Mouse (Mus musculus): ENCODE measurements around the gene Sept11.

Gene Sept11

GRCm38 (mm10) chr5:93092857-93093622 lies at the start of gene Sept11:
Gene Sept11 (plus strand): TSS chr5:93093437.
- peak; percentile 96 for DNase-seq

DNA sequence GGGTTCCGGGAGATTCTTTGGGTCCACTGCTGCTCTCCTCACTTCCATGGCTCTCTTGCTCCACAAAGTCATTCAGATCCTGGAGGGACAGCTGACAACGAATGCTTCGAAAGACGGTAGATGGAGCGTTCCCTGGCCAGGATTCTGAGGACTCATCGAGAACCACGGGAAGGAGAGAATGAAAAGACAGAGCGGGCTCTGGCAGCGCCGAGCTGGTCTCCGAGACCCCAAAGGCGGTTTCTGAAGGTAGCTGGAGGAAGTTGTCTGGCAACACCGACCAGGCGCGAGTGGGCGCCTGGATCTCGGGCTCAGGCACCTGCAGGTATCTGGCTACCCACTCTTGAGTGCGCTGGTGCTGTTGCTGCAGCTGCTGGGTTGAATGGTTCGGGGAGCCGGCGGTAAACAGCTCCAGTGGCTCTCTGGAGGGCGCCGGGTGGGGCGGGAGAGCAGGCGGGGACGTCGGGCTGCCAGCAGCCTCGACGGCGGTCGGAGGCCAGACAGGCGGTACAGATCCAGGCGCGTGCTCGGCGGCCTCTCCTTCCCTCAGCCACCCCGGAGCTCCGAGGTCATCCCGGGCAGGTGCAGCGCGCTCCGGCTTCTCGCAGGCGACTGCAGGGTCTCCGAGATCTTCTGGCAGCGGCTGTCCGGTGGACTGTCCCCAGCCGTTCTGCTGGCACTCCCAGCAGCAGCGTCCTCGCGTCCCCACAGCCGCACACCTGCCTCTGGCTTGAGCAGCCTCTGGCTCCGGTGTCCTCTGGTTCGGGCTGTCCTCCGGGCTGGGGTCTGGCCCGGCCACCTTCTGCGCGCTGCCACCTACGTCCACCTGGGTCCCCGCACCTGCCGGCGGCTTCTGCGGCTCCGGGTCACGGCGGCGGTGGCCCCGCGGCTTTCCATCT lies 49.3 kb upstream of the Sept11 start:
- DNase-seq, result peak; percentile 33

- peak; percentile 71 for DNase-seq
These were observed 48.5 kb upstream of the Sept11 start, which contains the start of gene Sowahb for GRCm38 (mm10) chr5:93044584-93045370. Gene Sowahb (minus strand): TSS chr5:93045022.

DNA sequence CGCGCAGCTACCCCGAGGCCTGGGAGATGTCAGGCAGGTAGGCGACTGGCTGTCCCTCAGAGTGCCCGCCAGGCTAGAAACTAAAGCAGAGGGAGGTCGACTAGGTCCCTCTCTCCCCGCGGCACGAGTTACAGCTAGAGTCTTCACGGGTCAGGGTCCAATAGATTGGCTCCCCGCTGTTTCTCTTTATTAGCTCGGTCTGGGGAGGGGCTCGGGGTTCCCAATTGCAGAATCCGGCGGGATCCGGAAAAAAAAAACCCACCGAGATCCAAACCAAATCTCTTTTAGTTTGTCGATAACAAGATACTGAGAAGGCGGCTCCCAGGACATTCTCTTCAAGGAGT lies 47.9 kb upstream of the Sept11 start:
- no peak for DNase-seq

- no peak for DNase-seq
These were observed 46.9 kb upstream of the Sept11 start for GRCm38 (mm10) chr5:93046306-93046845.

- DNase-seq, result no peak
These were observed 44.6 kb upstream of the Sept11 start for GRCm38 (mm10) chr5:93048481-93049240.

DNA sequence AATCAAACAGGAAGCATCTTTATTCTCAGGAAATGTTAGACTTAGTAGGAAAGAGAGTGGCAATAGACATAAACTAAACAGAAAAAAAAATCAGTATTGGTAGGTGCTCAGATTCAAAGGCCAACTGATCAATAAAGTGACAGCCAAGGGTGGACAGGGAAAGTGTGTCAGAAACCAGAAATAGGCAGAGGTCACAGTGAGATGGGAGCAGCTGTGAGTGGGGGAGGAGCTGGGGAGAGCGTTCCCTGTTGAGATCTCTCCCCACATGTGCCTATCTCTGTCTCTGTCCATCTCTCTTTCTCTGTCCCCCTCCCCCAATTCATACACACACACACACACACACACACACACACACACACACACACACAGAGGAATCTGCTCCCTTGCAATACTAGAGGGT lies 43.3 kb upstream of the Sept11 start:
- no peak for DNase-seq

GRCm38 (mm10) chr5:93051041-93051440 lies 42.2 kb upstream of the Sept11 start:
- DNase-seq, result no peak

DNA sequence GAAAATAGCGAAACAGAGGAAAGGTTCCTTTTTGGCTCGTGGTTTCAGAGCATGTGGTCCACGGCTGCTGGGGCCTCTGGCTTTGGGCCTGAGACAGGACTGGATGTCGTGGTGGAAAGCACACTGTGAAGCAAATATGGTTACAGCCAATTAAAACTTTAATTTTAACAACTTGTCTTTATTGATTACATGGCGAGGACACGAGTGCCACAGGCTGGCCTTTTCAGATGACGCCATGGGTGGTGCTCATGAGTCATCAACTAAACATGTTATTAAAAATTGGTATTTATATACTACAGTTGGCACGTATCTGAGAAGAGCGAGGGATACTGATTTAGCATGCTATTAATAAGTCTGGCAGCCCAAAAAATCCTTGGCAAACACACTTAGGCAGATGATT lies 41.3 kb upstream of the Sept11 start:
- no peak for DNase-seq

DNA sequence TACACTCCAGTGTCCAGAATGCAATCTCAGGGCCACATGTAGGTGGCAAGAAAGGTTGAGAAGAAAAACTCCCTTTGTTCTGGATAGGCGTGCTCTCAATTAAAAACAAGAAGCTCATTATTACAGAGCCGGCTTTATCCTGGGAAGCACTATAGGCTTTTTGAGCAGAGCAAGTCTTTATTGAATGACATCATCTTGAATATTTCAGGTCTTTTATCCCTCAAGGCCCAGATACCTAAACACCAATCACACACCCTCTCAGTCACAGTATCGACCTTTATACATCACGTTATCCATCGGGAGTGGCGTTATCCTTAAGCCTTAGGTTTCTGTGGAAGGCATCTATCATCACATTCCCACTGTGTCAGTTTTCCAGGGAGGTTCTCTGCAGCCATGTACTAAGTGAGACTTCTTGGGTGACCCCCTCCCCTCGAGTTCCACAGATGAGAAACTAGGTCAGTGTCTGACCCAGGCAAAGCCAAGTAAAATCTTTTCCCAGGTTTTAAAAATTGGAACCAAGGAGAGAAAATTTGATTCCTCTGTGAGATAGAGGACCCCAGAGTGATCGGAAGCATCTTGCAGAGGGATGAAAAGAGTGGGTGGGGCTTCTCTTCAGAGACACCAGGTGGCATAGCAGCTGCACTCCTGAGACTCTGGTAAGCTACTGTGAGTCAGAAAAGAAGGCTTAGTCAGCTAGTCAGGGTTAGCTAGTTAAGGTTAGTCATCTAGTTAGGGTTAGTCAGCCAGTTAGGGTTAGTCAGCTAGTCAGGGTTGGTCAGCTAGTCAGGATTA lies 39.4 kb upstream of the Sept11 start:
- no peak for DNase-seq

GRCm38 (mm10) chr5:93060865-93061264 lies 32.4 kb upstream of the Sept11 start:
- no peak for DNase-seq

- no peak for DNase-seq
These were observed 15.4 kb upstream of the Sept11 start for GRCm38 (mm10) chr5:93077661-93078323.

DNA sequence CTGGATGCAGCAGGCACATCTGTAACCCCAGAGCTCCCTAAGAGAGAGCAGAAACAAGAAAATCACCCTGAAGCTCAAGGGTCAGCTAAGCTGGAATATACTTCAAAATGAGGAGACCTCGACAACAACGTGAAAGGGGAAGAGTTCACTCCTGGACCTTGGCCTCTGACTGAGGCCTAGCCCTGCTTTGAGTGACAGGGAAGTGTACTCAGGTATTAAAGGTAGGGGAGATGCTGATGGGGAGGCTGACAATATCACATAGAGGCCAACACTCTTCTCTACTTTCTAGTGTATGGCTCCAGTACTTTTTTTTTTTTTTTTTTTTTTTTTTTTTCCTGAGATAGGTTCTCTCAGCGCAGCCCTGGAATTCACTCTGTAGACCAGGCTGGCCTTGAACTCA lies 13.6 kb upstream of the Sept11 start:
- no peak for DNase-seq

- no peak for DNase-seq
These were observed 8.1 kb upstream of the Sept11 start for GRCm38 (mm10) chr5:93085015-93085598.

GRCm38 (mm10) chr5:93085900-93086299 lies 7.3 kb upstream of the Sept11 start:
- no peak for DNase-seq

GRCm38 (mm10) chr5:93091266-93091665 lies 2.0 kb upstream of the Sept11 start:
- DNase-seq, result no peak

DNA sequence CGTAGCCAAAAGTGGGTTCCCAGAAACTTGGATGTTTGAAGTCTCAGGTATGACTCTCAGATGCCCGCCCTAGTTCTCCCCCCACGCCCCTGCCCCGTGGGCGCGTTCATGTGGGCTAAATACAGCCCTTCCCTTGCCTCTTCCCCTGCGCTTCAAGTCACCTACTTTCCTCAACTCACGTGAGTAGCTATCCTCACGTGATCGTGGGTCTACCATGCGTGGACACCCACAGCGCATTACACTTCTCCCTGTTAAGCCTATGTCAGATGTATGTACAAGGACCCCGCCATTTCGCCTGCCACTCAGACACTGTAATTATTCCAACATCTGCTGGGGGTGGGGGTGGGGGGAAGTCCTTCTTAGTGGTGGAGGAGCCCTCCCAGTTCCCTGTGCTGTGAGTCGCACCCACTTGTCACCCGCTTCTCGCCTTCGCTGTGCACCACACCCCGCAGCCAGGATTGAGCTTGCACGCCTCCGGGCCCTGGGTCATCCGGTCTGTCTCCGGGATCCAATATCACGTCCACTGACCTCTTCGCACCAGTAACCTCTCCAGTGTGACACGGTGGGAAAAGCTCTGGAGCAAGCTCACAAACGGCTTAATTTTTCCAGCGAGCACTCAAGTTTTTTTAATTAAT lies 973 bp upstream of the Sept11 start:
- DNase-seq, result peak; percentile 64

DNA sequence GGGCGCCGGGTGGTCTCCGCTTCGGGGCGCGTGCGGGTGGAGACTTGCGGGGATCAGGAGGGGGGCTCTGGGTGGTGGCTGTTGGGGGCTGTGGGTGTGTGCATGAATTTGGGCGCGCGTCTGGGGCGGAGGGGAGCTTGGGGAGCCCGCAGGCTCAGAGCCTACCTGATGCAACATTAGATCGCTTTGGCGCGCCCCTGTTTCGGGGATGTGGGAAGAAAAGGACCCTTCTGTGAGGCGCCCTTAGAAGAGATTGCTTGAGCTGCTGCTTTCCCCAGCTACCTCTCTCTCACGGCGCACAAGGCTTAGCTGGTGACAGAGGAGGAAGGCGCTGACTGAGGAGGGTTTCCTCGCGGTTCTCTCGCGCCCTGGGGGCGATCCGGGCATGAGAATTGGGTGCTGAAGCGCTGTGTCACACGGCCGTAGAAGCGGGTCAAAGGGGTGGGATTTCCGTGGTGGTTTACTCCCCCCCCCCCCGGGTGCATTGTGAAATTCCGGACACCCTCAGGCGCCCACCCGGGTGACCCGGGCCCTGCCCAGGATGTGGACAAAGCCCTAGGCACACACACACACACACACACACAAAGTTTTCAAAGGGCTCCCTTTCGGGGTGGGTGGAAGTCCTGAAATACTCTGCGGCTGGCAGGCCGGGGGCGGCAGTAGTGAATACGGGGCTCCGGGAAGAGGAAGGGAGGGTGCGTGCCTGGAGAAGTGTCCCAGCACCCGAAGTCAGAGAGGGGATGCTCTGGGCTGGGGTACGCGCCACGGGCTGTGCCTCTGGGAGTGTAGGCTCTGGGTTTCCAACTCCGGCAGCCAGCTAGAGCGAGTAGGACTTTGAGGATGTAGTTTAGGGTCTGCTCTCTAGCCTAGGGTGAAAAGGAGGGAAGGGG lies 646 bp downstream of the Sept11 start:
- peak; percentile 67 for DNase-seq

DNA sequence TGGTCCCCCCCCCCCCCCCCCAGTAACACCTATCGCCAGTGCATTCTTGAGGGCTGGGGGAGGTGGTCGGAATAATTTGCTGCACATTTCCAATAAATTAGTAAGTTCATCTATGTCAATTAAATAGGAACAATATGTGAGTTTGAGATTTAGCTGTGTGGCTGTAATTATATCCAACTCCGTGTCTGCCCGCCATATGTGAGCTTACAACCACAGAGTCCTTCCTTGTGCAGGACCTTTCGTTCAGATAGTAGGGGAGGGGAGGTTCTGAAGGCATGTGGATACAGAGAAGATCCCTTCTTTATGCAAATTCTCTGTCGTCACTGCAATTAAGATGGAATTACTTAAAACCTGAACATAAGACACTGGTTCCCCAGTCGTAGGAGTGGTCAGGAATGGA lies 2.1 kb downstream of the Sept11 start:
- DNase-seq, result no peak
